ENCODE assay signal across 20 mouse cellular contexts in genomic region chr10:19900191-19900590, GRCm38 (mm10). TPM values are rescaled to one million over a fixed set of nuclear protein-coding genes. Genes with fewer than 3 reads are reported as not detected.
DNase-seq lines count a peak whose midpoint lies in the region; ATAC-seq lines count a peak whose summit lies in the region.
"Had no signal": no experiment of that assay in that cellular context is flagged by ENCODE, and none has a peak within 500 bp of the region (broad histone marks: within the 10 kb centered on the region; RNA-seq: fewer than 3 reads in every experiment).

No protein-coding gene starts in this region.

- peaks cover 5% of the 10 kb centered on the region; the same call in 1 of the 2 replicates for H3K36me3 ChIP-seq in forebrain, embryonic 13.5 days (ENCODE audit: poor library complexity, severe bottlenecking)
- H3K36me3 ChIP-seq: intestine, embryonic 15.5 days had no signal

- no peaks in the 10 kb centered on the region for H3K27me3 ChIP-seq in forebrain, embryonic 13.5 days
- H3K27me3 ChIP-seq: heart, embryonic 12.5 days; intestine, embryonic 15.5 days had no signal

- no peaks in the 10 kb centered on the region for H3K4me1 ChIP-seq in forebrain, embryonic 13.5 days
- H3K4me1 ChIP-seq: embryonic facial prominence, embryonic 10.5 days; heart, embryonic 12.5 days; hindbrain, embryonic 10.5 days; intestine, embryonic 15.5 days had no signal

- no peaks in the 10 kb centered on the region for H3K9me3 ChIP-seq in forebrain, embryonic 13.5 days (replicated peaks)
- H3K9me3 ChIP-seq: embryonic facial prominence, embryonic 10.5 days; G1E; heart, embryonic 12.5 days; hindbrain, embryonic 10.5 days; intestine, embryonic 15.5 days had no signal

- no peak overlapping the region for H3K9ac ChIP-seq in forebrain, embryonic 13.5 days
- H3K9ac ChIP-seq: heart, embryonic 12.5 days; hindbrain, embryonic 14.5 days; intestine, embryonic 15.5 days had no signal

- peak; percentile 12 for DNase-seq in ES-CJ7 (ENCODE audit: low read depth, low spot score)
- peak; percentile 39 for DNase-seq in R1 (ENCODE audit: low read depth, low spot score)
- peak; percentile 71 for DNase-seq in adrenal gland, adult 8-10 months
- peak; percentile 76 to 79 for DNase-seq in adrenal gland, postnatal 36 days
- no peak for DNase-seq in layer of hippocampus, adult 11-12 months (ENCODE audit: low spot score)
- DNase-seq: cerebellum, adult 2 months; cerebellum, postnatal 10 days; heart, adult 2 months; kidney, adult 18-20 months had no signal

- H3K4me3 ChIP-seq in forebrain, embryonic 13.5 days, result no peak overlapping the region
- H3K4me3 ChIP-seq: embryonic facial prominence, embryonic 10.5 days; heart, adult 2 months; heart, embryonic 12.5 days; hindbrain, embryonic 10.5 days; intestine, embryonic 15.5 days had no signal

- no peak overlapping the region for H3K4me2 ChIP-seq in forebrain, embryonic 13.5 days
- H3K4me2 ChIP-seq: heart, embryonic 12.5 days; hindbrain, embryonic 14.5 days; intestine, embryonic 15.5 days had no signal

- no peak overlapping the region for H3K27ac ChIP-seq in forebrain, embryonic 13.5 days
- H3K27ac ChIP-seq: embryonic facial prominence, embryonic 10.5 days; heart, adult 2 months; hindbrain, embryonic 10.5 days; hindbrain, embryonic 14.5 days; intestine, embryonic 15.5 days had no signal

- WGBS in forebrain, embryonic 13.5 days, result 83% methylated on average over 2 of the region's 2 CpGs

- no peak for ATAC-seq in forebrain, embryonic 13.5 days
- ATAC-seq: activated CD4-positive, CD25-positive, alpha-beta regulatory T cell, adult 4 months; forebrain, embryonic 14.5 days; intestine, embryonic 15.5 days had no signal

RNA-seq across cellular contexts. Expression of gene Pex7, which starts 7.3 kb away (rescaled TPM):
- total RNA-seq in adrenal gland, adult 8-10 months (2022), result 10 to 100 TPM; 47.2 to 52.7 (median 49.9) TPM
- 10 to 100 TPM; 42.7 to 68.8 TPM for total RNA-seq in adrenal gland, postnatal 36 days (2021)
- 26.5 and 31.1 TPM in 2 replicates for polyA plus RNA-seq in forebrain, embryonic 13.5 days (2015; fragmentation: Nextera tagmentation; extraction: Ambion mirVana)

RNA-seq across cellular contexts. Expression of gene Map3k5, which starts 34.1 kb away (rescaled TPM):
- total RNA-seq in adrenal gland, adult 8-10 months (2022), result 10 to 100 TPM; 19.0 to 29.6 (median 22.3) TPM
- 10 to 100 TPM; 25.6 to 28.2 TPM for total RNA-seq in adrenal gland, postnatal 36 days (2021)
- 0.36 and 0.64 TPM in 2 replicates for polyA plus RNA-seq in forebrain, embryonic 13.5 days (2015; fragmentation: Nextera tagmentation; extraction: Ambion mirVana)

RNA-seq across cellular contexts. Expression of gene Slc35d3, which starts 48.9 kb away (rescaled TPM):
- total RNA-seq in adrenal gland, adult 8-10 months (2022), result 10 to 100 TPM; 11.8 to 26.2 (median 20.2) TPM
- 1 to 10 TPM; 9.0 to 9.3 TPM for total RNA-seq in adrenal gland, postnatal 36 days (2021)
- polyA plus RNA-seq in forebrain, embryonic 13.5 days (2015; fragmentation: Nextera tagmentation; extraction: Ambion mirVana), result 0.19 and 0.50 TPM in 2 replicates
- total RNA-seq: gastrocnemius, adult 8-10 months; heart, adult 2 months; heart, postnatal 25 days had no signal
- polyA plus RNA-seq: activated CD4-positive, CD25-positive, alpha-beta regulatory T cell, adult 4 months; G1E had no signal
